ENCODE assay signal across 8 mouse cellular contexts in genomic region chr9:73025818-73026636, GRCm38 (mm10). TPM values are rescaled to one million over a fixed set of nuclear protein-coding genes. Genes with fewer than 3 reads are reported as not detected.
DNase-seq lines count a peak whose midpoint lies in the region; ATAC-seq and TF ChIP-seq lines count a peak whose summit lies in the region.

No protein-coding gene starts in this region.

- H3K4me2 ChIP-seq in forebrain, embryonic 15.5 days (replicated peaks), result peak overlapping the region; percentile 27
- H3K4me2 ChIP-seq in limb, embryonic 14.5 days (replicated peaks; ENCODE audit: low read depth, low read length, severe bottlenecking), result peak overlapping the region; percentile 35; the same call in 1 of the 2 replicates

- no peak for DNase-seq in frontal cortex, postnatal 25 days (ENCODE audit: low spot score in 2 of 2)
- DNase-seq in ES-CJ7 (ENCODE audit: low read depth, low spot score), result peak; percentile 79
- DNase-seq in limb, embryonic 14.5 days (ENCODE audit: low spot score), result no peak
- no peak for DNase-seq in thymus, adult 18-20 months
- DNase-seq in T-cell, adult 2 months (ENCODE audit: low spot score), result no peak

- H3K4me1 ChIP-seq in forebrain, embryonic 15.5 days, result peaks cover 12% of the 10 kb centered on the region
- H3K4me1 ChIP-seq in limb, embryonic 14.5 days (ENCODE audit: control insufficient read depth, insufficient read depth, low read length), result no peaks in the 10 kb centered on the region
- H3K4me1 ChIP-seq in testis, adult 2 months (ENCODE audit: control insufficient read depth, insufficient read depth, low read length), result peaks cover 3% of the 10 kb centered on the region

- no peak for TF ChIP-seq POLR2A in limb, embryonic 14.5 days (IDR thresholded peaks at IDR 0.05; ENCODE audit: borderline replicate concordance, extremely low read depth, insufficient read depth, insufficient read length)
- TF ChIP-seq POLR2A in testis, adult 2 months (IDR thresholded peaks at IDR 0.05; ENCODE audit: control insufficient read depth, low read depth, low read length), result no peak

- no peaks in the 10 kb centered on the region for H3K27me3 ChIP-seq in forebrain, embryonic 15.5 days
- H3K27me3 ChIP-seq in limb, embryonic 14.5 days (ENCODE audit: control insufficient read depth, insufficient read depth, low read length), result no peaks in the 10 kb centered on the region
- H3K27me3 ChIP-seq in testis, adult 2 months (ENCODE audit: control insufficient read depth, insufficient read depth, low read length), result no peaks in the 10 kb centered on the region

- H3K9ac ChIP-seq in forebrain, embryonic 15.5 days (replicated peaks), result no peak overlapping the region
- H3K9ac ChIP-seq in limb, embryonic 14.5 days (ENCODE audit: low read depth, low read length, severe bottlenecking), result peak overlapping the region; percentile 16; the same call in 1 of the 2 replicates

- peak overlapping the region; percentile 65 for H3K27ac ChIP-seq in forebrain, embryonic 15.5 days (replicated peaks)
- no peak overlapping the region for H3K27ac ChIP-seq in limb, embryonic 14.5 days (replicated peaks; ENCODE audit: low read depth, low read length)
- peak overlapping the region; percentile 32 for H3K27ac ChIP-seq in testis, adult 2 months (ENCODE audit: control insufficient read depth, insufficient read depth, low read depth, low read length)

- H3K9me3 ChIP-seq in forebrain, embryonic 15.5 days, result no peaks in the 10 kb centered on the region
- H3K9me3 ChIP-seq in limb, embryonic 14.5 days (ENCODE audit: control insufficient read depth, low read length), result no peaks in the 10 kb centered on the region

- TF ChIP-seq CTCF in testis, adult 2 months (IDR thresholded peaks at IDR 0.05; ENCODE audit: control insufficient read depth, insufficient read depth, insufficient replicate concordance, low read depth, low read length), result no peak

- H3K4me3 ChIP-seq in forebrain, embryonic 15.5 days, result no peak overlapping the region
- peak overlapping the region; percentile 16 for H3K4me3 ChIP-seq in limb, embryonic 14.5 days (replicated peaks; ENCODE audit: low read length)
- H3K4me3 ChIP-seq in testis, adult 2 months (ENCODE audit: control insufficient read depth, low read depth, low read length), result no peak overlapping the region

- 17% methylated on average over 16 of the region's 17 CpGs for WGBS in forebrain, embryonic 15.5 days
- WGBS in limb, embryonic 14.5 days, result 26% methylated on average over 16 of the region's 17 CpGs

- ATAC-seq in frontal cortex, adult (ENCODE audit: low TSS enrichment), result peak; percentile 75
- peak; percentile 92 for ATAC-seq in forebrain, embryonic 15.5 days (replicated peaks)
- ATAC-seq in limb, embryonic 14.5 days (ENCODE audit: low FRiP score, low read depth), result peak; percentile 55; the same call in 1 of the 2 replicates

- peaks cover 21% of the 10 kb centered on the region for H3K36me3 ChIP-seq in forebrain, embryonic 15.5 days
- peaks cover 31% of the 10 kb centered on the region for H3K36me3 ChIP-seq in limb, embryonic 14.5 days (ENCODE audit: control insufficient read depth, insufficient read depth, low read length)
- no peaks in the 10 kb centered on the region for H3K36me3 ChIP-seq in testis, adult 2 months (ENCODE audit: control insufficient read depth, insufficient read depth, low read length)

RNA-seq across cellular contexts. Expression of gene Pigb, which starts 14.2 kb away (rescaled TPM):
- polyA plus RNA-seq in forebrain, embryonic 15.5 days (2015; fragmentation: Nextera tagmentation; extraction: Ambion mirVana), result 11.7 and 12.7 TPM in 2 replicates
- 20.8 and 23.1 TPM in 2 replicates for polyA plus RNA-seq in limb, embryonic 14.5 days (2012; rRNA removed)
- polyA plus RNA-seq in limb, embryonic 14.5 days (2014; fragmentation: Nextera tagmentation; extraction: Ambion mirVana), result 15.2 and 17.2 TPM in 2 replicates
- polyA plus RNA-seq in testis, adult 2 months (2012; rRNA removed), result 4.9 and 5.1 TPM in 2 replicates

RNA-seq across cellular contexts. Expression of gene Rab27a, which starts 18.6 kb away (rescaled TPM):
- polyA plus RNA-seq in forebrain, embryonic 15.5 days (2015; fragmentation: Nextera tagmentation; extraction: Ambion mirVana), result 1.0 and 1.2 TPM in 2 replicates
- polyA plus RNA-seq in limb, embryonic 14.5 days (2012; rRNA removed), result 4.5 and 5.7 TPM in 2 replicates
- polyA plus RNA-seq in limb, embryonic 14.5 days (2014; fragmentation: Nextera tagmentation; extraction: Ambion mirVana), result 2.8 and 3.3 TPM in 2 replicates
- polyA plus RNA-seq in testis, adult 2 months (2012; rRNA removed), result 13.1 and 14.8 TPM in 2 replicates

RNA-seq across cellular contexts. Expression of gene Ccpg1, which starts 40.8 kb away (rescaled TPM):
- 46.5 and 47.5 TPM in 2 replicates for polyA plus RNA-seq in forebrain, embryonic 15.5 days (2015; fragmentation: Nextera tagmentation; extraction: Ambion mirVana)
- polyA plus RNA-seq in limb, embryonic 14.5 days (2012; rRNA removed), result 12.3 and 14.6 TPM in 2 replicates
- polyA plus RNA-seq in limb, embryonic 14.5 days (2014; fragmentation: Nextera tagmentation; extraction: Ambion mirVana), result 28.1 and 28.3 TPM in 2 replicates
- polyA plus RNA-seq in testis, adult 2 months (2012; rRNA removed), result 30.0 and 38.9 TPM in 2 replicates

RNA-seq across cellular contexts. Expression of gene Ccpg1os, which starts 40.8 kb away (rescaled TPM):
- 21.5 and 23.8 TPM in 2 replicates for polyA plus RNA-seq in forebrain, embryonic 15.5 days (2015; fragmentation: Nextera tagmentation; extraction: Ambion mirVana)
- polyA plus RNA-seq in limb, embryonic 14.5 days (2012; rRNA removed), result 8.1 and 9.9 TPM in 2 replicates
- polyA plus RNA-seq in limb, embryonic 14.5 days (2014; fragmentation: Nextera tagmentation; extraction: Ambion mirVana), result 8.8 and 10.7 TPM in 2 replicates
- 250 and 293 TPM in 2 replicates for polyA plus RNA-seq in testis, adult 2 months (2012; rRNA removed)
